Mouse (Mus musculus) induced T-regulatory cell, adult 2 months (primary cell): Measurements from ENCODE around the gene Zfr.
"Not testable (repeated sequence)": the region's sequence is repeated elsewhere in the genome, so short reads cannot be mapped to it uniquely, and the experiment has no call there.

Experiments
- DNase-seq: peaks from one replicate; pipeline ENCODE4 v3.0.0-alpha.2; 2012; ENCODE audit warnings: low read depth

Zfr gene

GRCm38 (mm10) chr15:12216119-12216518 is 98.5 kb downstream of the Zfr start:
- no peak for DNase-seq

GRCm38 (mm10) chr15:12216798-12217197 is 99.2 kb downstream of the Zfr start:
- peak; percentile 48 for DNase-seq

GRCm38 (mm10) chr15:12217332-12217731 is 99.7 kb downstream of the Zfr start:
- not testable (repeated sequence) for DNase-seq

GRCm38 (mm10) chr15:12217849-12218248 is 100.2 kb downstream of the Zfr start:
- DNase-seq: no peak

GRCm38 (mm10) chr15:12218583-12219382 is 101.2 kb downstream of the Zfr start:
- DNase-seq: no peak

- DNase-seq: no peak
Measured at GRCm38 (mm10) chr15:12221131-12221530, 103.5 kb downstream of the Zfr start.

- DNase-seq: no peak
Measured at GRCm38 (mm10) chr15:12222564-12223302, 105.1 kb downstream of the Zfr start.

- no peak for DNase-seq
Measured at GRCm38 (mm10) chr15:12223393-12223792, 105.8 kb downstream of the Zfr start.

GRCm38 (mm10) chr15:12224239-12224638 is 106.6 kb downstream of the Zfr start:
- DNase-seq: no peak

- peak; percentile 36 for DNase-seq
Measured at GRCm38 (mm10) chr15:12225062-12225461, 107.4 kb downstream of the Zfr start.

GRCm38 (mm10) chr15:12226908-12227307 is 109.3 kb downstream of the Zfr start:
- DNase-seq: no peak

- DNase-seq: no peak
Measured at GRCm38 (mm10) chr15:12227355-12227754, 109.7 kb downstream of the Zfr start.

- no peak for DNase-seq
Measured at GRCm38 (mm10) chr15:12229603-12230242, 112.1 kb downstream of the Zfr start.

GRCm38 (mm10) chr15:12230243-12230935 is 112.8 kb downstream of the Zfr start:
- DNase-seq: peak; percentile 93

- peak; percentile 50 for DNase-seq
Measured at GRCm38 (mm10) chr15:12231462-12231861, 113.8 kb downstream of the Zfr start.

GRCm38 (mm10) chr15:12232429-12232828 is 114.8 kb downstream of the Zfr start:
- DNase-seq: no peak

- no peak for DNase-seq
Measured at GRCm38 (mm10) chr15:12233021-12233420, 115.4 kb downstream of the Zfr start.
